Mouse (Mus musculus): ENCODE results near the gene Synpo2. TPM values are rescaled to one million over a fixed set of nuclear protein-coding genes. Genes with fewer than 3 reads are reported as not detected.

Gene Synpo2
- polyA plus RNA-seq, 1 experiment from 2014 or later = 1.8 TPM

- WGBS = 87% methylated on average over 8 of the region's 8 CpGs
- no peak overlapping the region for H3K4me2 ChIP-seq
- H3K4me1 ChIP-seq = no peaks in the 10 kb centered on the region
- no peak overlapping the region for H3K4me3 ChIP-seq (replicated peaks)
- ATAC-seq (ENCODE audit: low FRiP score) = no peak
- H3K36me3 ChIP-seq = no peaks in the 10 kb centered on the region
- no peaks in the 10 kb centered on the region for H3K27me3 ChIP-seq (replicated peaks)
- no peak overlapping the region for H3K27ac ChIP-seq (replicated peaks)
- H3K9me3 ChIP-seq (replicated peaks) = no peaks in the 10 kb centered on the region
- H3K9ac ChIP-seq (replicated peaks) = no peak overlapping the region
Observed at GRCm38 (mm10) chr3:123123817-123124216, 112.1 kb downstream of the Synpo2 start.

DNA sequence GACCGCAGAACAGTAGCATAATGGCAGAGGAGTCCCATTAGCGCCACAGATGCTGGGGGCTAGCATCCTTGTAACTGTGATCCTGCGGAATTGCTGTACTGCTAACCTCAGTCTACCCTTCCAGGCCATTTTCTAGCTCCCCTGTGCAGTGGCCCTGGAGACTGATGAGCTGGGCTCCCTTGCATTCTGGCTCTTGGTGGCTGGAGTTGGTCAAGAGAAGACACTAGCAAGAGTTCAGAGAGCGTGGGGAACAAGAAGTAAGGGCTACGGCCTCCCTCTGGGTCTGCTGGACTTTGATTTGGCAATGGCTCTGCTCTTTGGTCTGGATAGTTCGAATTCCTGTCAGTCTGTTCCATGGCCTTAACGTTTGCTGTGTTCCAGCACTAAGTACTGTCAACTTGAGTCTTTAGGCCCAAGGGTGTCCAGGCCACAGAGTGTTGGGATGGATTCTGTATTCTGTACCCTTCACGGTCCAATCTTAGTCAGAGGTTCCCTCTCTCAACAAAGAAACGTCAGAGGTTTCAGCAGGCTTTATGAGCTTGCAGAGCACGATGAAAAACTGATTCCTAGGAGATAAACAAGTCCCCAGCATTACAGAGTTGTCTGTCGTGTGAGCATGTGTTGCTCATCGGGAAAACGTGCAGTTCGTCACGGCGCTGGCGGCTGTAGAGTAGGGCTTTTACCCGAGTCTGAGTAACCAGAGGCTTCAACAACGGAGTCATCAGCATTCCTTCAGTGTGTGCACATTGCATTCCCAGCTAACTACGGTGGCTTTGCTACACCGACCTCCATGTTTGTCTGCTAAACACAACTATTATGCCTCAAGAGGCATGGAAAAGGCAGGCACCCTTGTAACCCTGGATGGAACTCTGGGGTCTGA lies 113.6 kb downstream of the Synpo2 start:
- Histone ChIP-seq H3K36me3 (no peaks in the 10 kb centered on the region), H3K27me3 (replicated peaks) (no peaks in the 10 kb centered on the region), H3K4me1 (no peaks in the 10 kb centered on the region), H3K27ac (replicated peaks) (no peak overlapping the region), H3K9ac (replicated peaks) (no peak overlapping the region), H3K4me3 (replicated peaks) (no peak overlapping the region), H3K4me2 (no peak overlapping the region), H3K9me3 (replicated peaks) (no peaks in the 10 kb centered on the region)
- 86% methylated on average over 21 of the region's 21 CpGs for WGBS
- no peak for ATAC-seq (ENCODE audit: low FRiP score)

- Histone ChIP-seq H3K4me1 (peaks cover 5% of the 10 kb centered on the region; the same call in 1 of the 2 replicates), H3K4me3 (replicated peaks) (no peak overlapping the region), H3K9me3 (replicated peaks) (no peaks in the 10 kb centered on the region), H3K27me3 (replicated peaks) (no peaks in the 10 kb centered on the region), H3K9ac (replicated peaks) (no peak overlapping the region), H3K27ac (replicated peaks) (no peak overlapping the region), H3K36me3 (no peaks in the 10 kb centered on the region), H3K4me2 (peak overlapping the region; percentile 28)
- ATAC-seq (ENCODE audit: low FRiP score) = no peak
- 58% methylated on average over 16 of the region's 16 CpGs for WGBS
Observed at GRCm38 (mm10) chr3:123116903-123117302, 119.0 kb downstream of the Synpo2 start.

DNA sequence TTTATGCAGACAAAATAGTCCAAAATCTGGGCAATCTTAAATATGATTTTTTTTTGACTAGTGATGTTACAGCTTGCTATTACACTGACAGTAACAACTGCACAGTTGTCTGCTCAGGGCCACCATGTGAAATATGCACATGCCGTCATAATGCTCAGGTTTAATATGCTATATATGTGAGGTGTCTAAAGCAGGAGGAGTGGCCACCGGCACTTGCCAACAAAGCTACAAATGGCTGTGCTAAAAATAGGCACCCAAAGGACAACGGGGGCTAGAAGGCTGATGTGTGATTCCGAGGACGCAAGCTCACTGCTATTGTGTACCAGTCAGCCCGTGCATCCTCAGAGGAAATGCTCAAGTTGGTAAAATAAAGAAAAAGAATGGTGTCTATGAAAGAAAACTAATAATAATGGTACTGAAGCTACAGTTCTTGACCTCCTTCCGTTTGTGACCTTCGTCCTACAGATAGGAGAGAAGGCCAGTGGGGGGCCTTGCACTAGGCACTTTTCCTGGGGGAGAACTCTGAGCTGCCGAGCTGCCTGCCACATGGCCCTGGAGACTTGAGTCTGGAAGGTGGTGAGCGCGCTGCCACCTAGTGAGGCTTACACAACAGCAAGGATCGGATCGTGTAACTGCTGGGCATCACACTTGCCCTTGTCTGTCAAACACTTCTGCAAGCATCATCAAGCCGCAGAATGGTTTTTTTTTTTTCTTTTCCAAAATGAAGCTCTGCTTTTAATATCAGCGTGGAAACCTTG lies 120.0 kb downstream of the Synpo2 start:
- Histone ChIP-seq H3K4me1 (peaks cover 5% of the 10 kb centered on the region; the same call in 1 of the 2 replicates), H3K4me2 (peak overlapping the region; percentile 45), H3K9me3 (replicated peaks) (no peaks in the 10 kb centered on the region), H3K36me3 (no peaks in the 10 kb centered on the region), H3K9ac (replicated peaks) (0 out of 2 replicates have a peak overlapping the region, but pooled peaks have one; percentile 2), H3K4me3 (replicated peaks) (0 out of 2 replicates have a peak overlapping the region, but pooled peaks have one; percentile 10), H3K27me3 (replicated peaks) (no peaks in the 10 kb centered on the region), H3K27ac (replicated peaks) (no peak overlapping the region)
- 29% methylated on average over 15 of the region's 15 CpGs for WGBS
- no peak for ATAC-seq (ENCODE audit: low FRiP score)

GRCm38 (mm10) chr3:123114001-123114635 lies 121.8 kb downstream of the Synpo2 start:
- 97% methylated on average over 21 of the region's 21 CpGs for WGBS
- H3K9ac ChIP-seq (replicated peaks) = no peak overlapping the region
- H3K4me1 ChIP-seq = peaks cover 5% of the 10 kb centered on the region; the same call in 1 of the 2 replicates
- H3K9me3 ChIP-seq (replicated peaks) = no peaks in the 10 kb centered on the region
- no peak overlapping the region for H3K4me3 ChIP-seq (replicated peaks)
- no peak for ATAC-seq (ENCODE audit: low FRiP score)
- H3K4me2 ChIP-seq = no peak overlapping the region
- H3K27ac ChIP-seq (replicated peaks) = no peak overlapping the region
- no peaks in the 10 kb centered on the region for H3K27me3 ChIP-seq (replicated peaks)
- no peaks in the 10 kb centered on the region for H3K36me3 ChIP-seq

GRCm38 (mm10) chr3:123112781-123113180 lies 123.2 kb downstream of the Synpo2 start:
- H3K9me3 ChIP-seq (replicated peaks) = no peaks in the 10 kb centered on the region
- no peak overlapping the region for H3K9ac ChIP-seq (replicated peaks)
- WGBS = 95% methylated on average over 11 of the region's 11 CpGs

DNA sequence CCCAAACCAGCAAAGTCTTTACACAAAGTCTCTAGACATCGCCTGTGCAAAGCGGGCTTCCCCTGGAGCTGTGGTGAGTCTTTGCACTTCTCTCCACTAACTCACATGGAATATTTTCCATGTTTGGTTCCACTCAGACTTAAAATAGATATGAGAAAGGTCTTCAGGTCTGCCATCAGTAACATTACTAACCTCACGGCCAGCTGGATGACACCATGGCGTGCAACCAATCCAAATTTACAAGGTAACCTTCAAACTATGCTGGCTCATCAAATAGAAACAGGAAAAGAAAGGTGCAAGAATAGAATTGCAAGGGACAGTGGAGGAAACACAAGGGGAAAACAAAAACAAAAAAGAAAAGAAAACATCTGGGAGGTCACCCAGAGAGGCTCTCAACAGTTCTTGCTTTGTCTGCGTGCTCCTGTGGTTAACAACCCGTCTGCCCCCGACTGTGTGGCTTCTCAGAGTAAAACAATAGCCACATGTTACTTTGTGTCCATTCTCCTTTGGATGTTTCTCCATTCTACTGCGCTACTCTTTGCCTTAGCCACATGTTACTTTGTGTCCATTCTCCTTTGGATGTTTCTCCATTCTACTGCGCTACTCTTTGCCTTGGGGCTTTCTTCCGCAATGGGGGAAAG lies 124.8 kb downstream of the Synpo2 start:
- WGBS = 60% methylated on average over 10 of the region's 10 CpGs
- peaks cover 4% of the 10 kb centered on the region; the same call in 1 of the 2 replicates for H3K4me1 ChIP-seq
- ATAC-seq (ENCODE audit: low FRiP score) = no peak
- H3K27me3 ChIP-seq (replicated peaks) = no peaks in the 10 kb centered on the region
- H3K4me3 ChIP-seq (replicated peaks) = no peak overlapping the region
- H3K9me3 ChIP-seq (replicated peaks) = no peaks in the 10 kb centered on the region
- no peak overlapping the region for H3K9ac ChIP-seq (replicated peaks)
- no peaks in the 10 kb centered on the region for H3K36me3 ChIP-seq
- no peak overlapping the region for H3K4me2 ChIP-seq
- H3K27ac ChIP-seq (replicated peaks) = no peak overlapping the region

More at GRCm38 (mm10) chr3:123112781-123113180, 123.2 kb downstream of the Synpo2 start:
- H3K27ac ChIP-seq (replicated peaks) = no peak overlapping the region
- no peaks in the 10 kb centered on the region for H3K36me3 ChIP-seq
- no peaks in the 10 kb centered on the region for H3K27me3 ChIP-seq (replicated peaks)
- H3K4me2 ChIP-seq = no peak overlapping the region
- H3K4me1 ChIP-seq = peaks cover 5% of the 10 kb centered on the region; the same call in 1 of the 2 replicates
- no peak overlapping the region for H3K4me3 ChIP-seq (replicated peaks)
- ATAC-seq (ENCODE audit: low FRiP score) = no peak

DNA sequence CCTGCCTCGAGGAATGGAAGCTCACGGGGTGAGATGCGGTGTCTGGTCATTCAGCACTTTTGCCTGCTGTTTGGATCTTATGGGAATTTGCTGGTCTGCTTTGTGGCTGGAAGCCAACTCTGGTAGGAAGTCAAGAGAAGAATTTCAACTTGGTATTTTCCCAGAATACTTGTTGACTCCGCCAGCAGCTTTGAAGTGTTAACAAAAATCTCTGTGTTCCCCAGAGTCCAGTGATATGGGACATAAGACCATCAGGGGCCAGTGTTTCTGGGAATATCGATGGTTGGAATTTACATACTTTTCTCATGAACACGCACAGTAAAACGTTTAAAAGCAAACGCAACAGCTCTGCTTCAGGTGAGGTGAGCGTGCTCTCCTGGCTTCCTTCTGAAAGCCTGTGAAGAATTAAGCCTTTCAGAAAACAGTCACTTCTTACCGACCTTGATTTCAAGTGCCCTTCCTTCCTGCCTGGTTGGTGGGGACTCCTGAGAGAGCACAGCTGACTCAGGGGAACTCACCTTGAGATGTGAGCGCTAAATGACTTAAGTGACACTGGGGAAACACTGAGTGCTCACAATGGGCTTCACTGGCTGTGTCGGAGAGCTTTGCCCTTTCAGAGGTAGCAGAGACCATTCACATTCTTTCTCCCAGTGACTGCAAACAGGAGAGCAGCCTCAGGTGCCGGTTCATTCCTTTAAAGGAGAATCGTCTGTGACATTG lies 128.0 kb downstream of the Synpo2 start:
- Histone ChIP-seq H3K4me1 (no peaks in the 10 kb centered on the region), H3K9ac (replicated peaks) (no peak overlapping the region), H3K27me3 (replicated peaks) (no peaks in the 10 kb centered on the region), H3K9me3 (replicated peaks) (no peaks in the 10 kb centered on the region), H3K4me3 (replicated peaks) (no peak overlapping the region), H3K4me2 (no peak overlapping the region), H3K36me3 (no peaks in the 10 kb centered on the region), H3K27ac (replicated peaks) (no peak overlapping the region)
- no peak for ATAC-seq (ENCODE audit: low FRiP score)
- WGBS = 77% methylated on average over 14 of the region's 14 CpGs

GRCm38 (mm10) chr3:123104325-123104724 lies 131.6 kb downstream of the Synpo2 start:
- H3K4me2 ChIP-seq = no peak overlapping the region
- H3K27me3 ChIP-seq (replicated peaks) = no peaks in the 10 kb centered on the region
- no peak for ATAC-seq (ENCODE audit: low FRiP score)
- H3K36me3 ChIP-seq = no peaks in the 10 kb centered on the region
- no peaks in the 10 kb centered on the region for H3K9me3 ChIP-seq (replicated peaks)
- no peak overlapping the region for H3K4me3 ChIP-seq (replicated peaks)
- H3K4me1 ChIP-seq = no peaks in the 10 kb centered on the region
- no peak overlapping the region for H3K27ac ChIP-seq (replicated peaks)
- no peak overlapping the region for H3K9ac ChIP-seq (replicated peaks)
- WGBS = 86% methylated on average over 6 of the region's 6 CpGs

- Histone ChIP-seq H3K36me3 (no peaks in the 10 kb centered on the region), H3K4me2 (no peak overlapping the region), H3K9me3 (replicated peaks) (no peaks in the 10 kb centered on the region), H3K27me3 (replicated peaks) (no peaks in the 10 kb centered on the region), H3K4me3 (replicated peaks) (no peak overlapping the region), H3K4me1 (no peaks in the 10 kb centered on the region), H3K9ac (replicated peaks) (no peak overlapping the region), H3K27ac (replicated peaks) (no peak overlapping the region)
- peak; percentile 57; the same call in 1 of the 2 replicates for ATAC-seq (ENCODE audit: low FRiP score)
- WGBS = 32% methylated on average over 13 of the region's 13 CpGs
Observed at GRCm38 (mm10) chr3:123103151-123103860, 132.6 kb downstream of the Synpo2 start.

Data from neural tube, embryonic 15.5 days (tissue).